Mouse (Mus musculus) adrenal gland, postnatal 36 days (tissue): ENCODE results near the gene Tmem119. TPM values are rescaled to one million over a fixed set of nuclear protein-coding genes. Genes with fewer than 3 reads are reported as not detected.

Experiments used
- DNase-seq, 2 experiments: peaks; one replicate each; pipeline ENCODE4 v3.0.0; 2021; ENCODE audit warnings: mixed read lengths in 1 of 2
- long read RNA-seq, 2 experiments: library from polyadenylated mRNA; stranded (forward); transcript quantifications; one replicate each; pipeline ENCODE4 v2.0.0; 2021; ENCODE audit warnings: borderline sequencing depth in 2 of 2
- total RNA-seq, 2 experiments: library from RNA; stranded (reverse); gene quantifications; 2 replicates each; pipeline ENCODE4 v1.2.3; 2021

Gene Tmem119
- 10 to 100 TPM in 1 of 2 experiments, 1 to 10 TPM in 1; 9.3 to 14.1 TPM for total RNA-seq
- long read RNA-seq, experiment 1, transcript Tmem119-201 (2 exons, 2,242 nt), result major isoform, 11 of 15 reads
- long read RNA-seq, experiment 1, partial matches to known transcripts, result 0 of 15 reads
- long read RNA-seq, experiment 1, other reads (novel, unspliced or antisense), result 4 of 15 reads
- long read RNA-seq, experiment 2, partial matches to known transcripts, result 0 of 5 reads
- long read RNA-seq, experiment 2, other reads (novel, unspliced or antisense), result 1 of 5 reads

DNA sequence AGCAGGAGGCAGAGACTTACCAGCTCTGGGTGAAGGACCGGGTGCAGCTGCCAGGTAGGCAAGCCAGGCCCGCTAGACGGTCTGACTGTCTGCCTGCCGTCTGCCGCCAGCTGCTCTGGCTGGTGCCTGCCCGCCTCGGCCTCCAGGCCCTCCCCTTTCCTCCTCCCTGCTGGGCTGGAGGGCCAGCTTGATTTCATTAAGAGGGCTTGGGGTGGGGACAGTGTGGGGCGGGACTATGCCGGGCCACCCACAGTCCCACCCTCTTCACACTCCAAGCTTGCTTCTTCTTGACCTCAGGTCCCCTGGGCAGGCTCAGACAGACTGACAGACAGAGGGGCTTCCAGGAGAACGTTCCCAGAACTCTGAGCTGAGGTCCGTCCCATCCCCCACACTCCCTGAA lies at the start of gene Tmem119:
Gene Tmem119 (minus strand): TSS at position 237 of the 400 bp plus-strand sequence.
- DNase-seq, result peak; percentile 54 to 68

DNA sequence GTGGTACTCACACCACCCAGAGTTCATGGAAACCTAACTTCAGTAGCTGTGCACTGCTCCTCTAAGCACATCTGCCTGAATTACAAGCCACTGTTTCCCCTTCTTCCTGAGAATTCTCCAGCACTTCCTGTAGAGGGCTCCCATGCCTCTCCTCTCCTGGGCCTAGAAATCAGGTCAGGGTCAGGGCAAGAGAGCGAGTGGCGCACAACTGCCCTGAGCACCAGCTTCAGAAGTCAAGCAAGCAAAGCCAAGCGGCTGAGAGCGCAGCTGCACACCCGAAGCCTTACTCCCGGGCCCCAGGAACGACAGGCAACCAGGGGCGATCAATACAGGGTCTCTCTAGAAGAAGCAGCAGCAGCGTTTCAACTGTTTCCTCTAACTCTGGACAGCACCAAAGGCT lies 47.3 kb upstream of the Tmem119 start:
- peak; percentile 66 to 75 for DNase-seq

DNA sequence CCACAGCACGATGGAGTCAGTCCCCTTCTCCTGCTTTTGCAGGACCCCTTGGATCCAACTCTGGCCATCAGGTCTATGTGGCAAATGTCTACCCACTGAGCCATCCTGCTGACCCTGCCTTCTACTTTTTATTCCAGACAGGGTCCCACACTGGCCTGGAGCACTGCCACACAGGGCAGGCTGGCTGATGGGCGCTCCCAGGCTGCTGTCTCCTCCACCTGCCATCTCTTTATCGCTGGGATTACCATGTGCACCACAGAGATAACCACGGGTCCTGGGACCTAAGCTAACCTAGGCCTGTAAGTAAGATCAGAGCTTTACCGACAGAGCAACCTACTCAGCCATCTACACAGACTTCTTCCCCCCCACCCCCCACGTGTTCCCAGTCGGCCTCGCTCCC lies 46.3 kb upstream of the Tmem119 start:
- DNase-seq, result no peak

DNA sequence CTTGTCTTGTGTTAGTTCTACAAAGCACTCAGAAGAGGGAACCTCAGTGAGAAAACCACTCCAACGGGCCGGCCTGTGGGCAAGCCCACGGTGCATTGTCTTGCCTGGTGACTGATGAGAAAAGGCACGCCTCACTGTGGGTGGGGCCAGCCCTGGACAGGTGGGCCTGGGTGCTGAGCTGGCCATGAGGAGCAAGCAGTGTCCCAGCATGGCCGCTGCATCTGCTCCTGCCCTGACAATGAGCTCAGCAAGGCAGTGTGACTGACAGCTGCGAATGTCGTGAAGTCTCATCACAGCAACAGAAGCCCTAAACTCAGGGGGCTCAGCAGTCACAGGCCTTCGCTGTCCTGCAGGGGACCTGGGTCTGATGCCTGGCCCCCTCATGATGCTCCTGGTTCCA lies 45.3 kb upstream of the Tmem119 start:
- no peak for DNase-seq

DNA sequence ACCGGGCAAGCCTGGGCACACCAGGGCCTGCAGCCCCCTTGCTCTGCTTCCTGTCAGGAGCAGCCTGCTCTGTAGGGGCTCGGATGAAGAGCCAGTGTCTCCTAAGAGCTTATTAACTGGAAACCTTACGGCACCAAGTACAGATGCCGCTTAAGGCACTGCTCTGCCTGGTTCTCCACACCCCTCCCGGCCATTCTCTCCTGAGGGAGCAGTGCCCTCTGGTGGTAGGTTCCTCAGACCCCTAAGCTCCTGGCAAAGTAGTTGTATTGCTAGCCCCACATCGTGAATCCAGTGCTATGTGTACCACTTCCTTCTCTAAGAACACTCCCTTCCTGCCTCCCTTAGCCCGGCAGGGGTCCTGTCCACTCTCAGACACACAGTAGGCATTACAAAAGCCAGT lies 44.4 kb upstream of the Tmem119 start:
- peak; percentile 72 to 77 for DNase-seq

DNA sequence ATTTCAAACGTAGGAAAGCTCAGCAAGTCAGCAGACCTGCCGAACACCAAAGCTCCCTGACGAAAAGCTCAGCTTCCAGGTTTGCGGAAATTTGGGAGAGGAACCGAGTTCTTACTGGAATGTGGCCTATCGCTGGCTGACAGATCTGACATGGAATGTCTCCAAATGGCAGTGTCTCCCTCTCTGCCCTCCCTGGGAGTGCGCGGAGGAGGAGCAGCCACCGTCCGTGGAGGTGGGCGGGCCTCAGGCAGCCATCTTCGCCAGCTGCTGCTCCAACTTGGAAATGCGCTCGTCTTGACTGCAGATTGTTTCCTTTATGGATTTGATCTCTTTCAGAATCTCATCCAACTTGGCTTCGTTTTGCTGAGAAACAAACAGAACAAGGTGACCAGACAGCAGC lies 43.8 kb upstream of the Tmem119 start:
- no peak for DNase-seq

DNA sequence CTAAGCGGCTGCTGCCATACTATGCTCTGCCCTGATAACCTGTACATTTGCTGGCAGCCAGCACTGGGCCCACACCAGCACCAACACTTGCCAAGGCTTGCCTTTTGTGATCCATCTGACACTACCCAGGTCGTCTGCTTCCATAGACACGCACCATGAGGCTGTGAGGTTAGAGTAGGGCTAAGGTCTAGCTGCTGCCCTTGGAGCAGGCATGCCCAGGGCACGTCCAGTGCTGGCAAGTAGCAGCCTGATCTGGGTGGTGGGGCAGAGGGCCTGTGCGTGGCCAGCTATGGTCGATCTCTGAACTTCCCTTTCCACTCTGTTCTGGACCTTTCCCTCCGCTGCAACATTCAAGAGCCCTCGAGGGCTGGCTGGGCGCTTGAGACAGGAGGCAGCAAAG lies 42.6 kb upstream of the Tmem119 start:
- DNase-seq, result no peak

DNA sequence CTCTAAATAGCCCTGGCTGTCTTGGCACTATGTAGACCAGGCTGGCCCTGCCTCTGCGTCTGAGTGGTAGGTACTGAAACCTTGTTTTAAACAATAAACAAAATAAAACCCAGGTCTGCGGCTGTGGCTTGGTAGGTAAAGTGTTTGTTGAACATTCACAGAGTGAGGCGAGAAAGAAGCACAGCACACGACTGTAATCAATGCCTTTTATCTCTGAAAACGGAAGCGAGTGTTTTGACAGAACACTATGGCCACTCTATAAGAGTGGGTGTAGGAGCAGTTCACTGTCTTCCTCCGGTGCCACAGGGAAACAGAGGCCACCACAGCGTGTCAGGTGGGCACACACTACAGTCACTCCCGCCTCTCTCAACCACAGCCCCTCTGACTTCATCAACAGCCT lies 41.9 kb upstream of the Tmem119 start:
- DNase-seq, result no peak

DNA sequence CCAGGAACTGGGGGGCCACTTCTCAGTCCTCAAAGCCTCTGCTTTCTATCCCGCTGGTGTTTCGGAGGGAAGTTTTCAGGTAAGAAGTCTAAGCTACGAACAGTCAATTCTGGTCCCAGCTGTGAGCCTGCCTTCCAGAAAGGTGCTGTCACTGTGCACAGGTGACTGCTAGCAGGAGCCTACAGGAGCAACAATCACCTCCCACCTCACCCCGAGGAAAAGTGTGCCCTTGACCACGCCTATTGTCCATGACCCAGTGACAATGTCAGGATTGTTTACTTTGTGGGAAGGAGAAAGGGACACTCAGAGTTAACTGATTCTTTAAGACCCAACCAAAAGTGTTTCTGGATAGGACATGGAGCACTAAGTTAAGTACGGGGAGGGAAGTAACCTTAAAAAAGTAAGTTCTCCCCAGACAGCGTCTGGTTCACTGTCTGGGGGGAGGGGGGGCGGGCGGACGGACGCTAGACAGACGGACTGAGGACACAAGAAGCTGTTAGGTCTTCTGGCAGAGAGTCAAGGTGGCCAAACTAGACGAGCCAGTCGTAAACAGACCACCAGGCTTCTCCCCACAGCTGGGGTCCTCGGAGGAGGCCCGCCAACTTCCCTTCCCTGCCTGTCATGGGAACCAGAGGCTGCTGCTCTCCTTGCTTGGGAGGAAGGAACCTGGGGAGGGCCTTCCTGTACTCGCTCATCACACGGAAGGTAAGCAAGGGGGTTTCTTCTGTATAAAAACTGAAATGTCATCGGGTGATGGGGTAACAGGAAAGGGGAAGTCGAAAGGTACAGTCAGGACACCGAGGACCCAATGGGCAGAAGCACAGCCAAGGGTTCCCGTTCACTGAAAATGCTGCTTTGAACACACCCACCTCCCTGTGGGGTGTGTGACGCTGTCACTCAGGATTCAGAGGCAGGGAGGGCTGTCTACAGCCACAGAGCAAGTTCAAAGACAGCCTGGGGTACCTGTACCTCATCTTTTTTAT lies 41.2 kb upstream of the Tmem119 start:
- DNase-seq, result no peak

DNA sequence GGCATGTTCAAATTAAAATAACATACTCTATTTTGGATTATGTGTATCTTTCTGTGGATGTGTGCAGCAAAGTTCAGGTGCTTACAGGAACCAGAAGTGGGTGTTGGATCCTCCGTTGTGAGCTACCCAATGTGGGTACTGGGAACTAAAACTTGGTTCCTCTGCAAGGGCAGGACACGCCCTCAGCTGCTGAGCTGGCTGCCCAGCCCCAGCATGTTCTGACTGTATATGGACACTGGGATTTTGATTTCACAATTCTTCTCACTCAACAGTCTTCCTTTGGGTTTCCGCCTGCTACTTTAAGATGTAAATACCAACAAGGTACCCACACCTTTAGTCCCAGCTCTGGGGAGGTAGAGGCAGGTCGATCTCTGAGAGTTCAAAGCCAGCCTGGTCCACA lies 40.1 kb upstream of the Tmem119 start:
- no peak for DNase-seq

DNA sequence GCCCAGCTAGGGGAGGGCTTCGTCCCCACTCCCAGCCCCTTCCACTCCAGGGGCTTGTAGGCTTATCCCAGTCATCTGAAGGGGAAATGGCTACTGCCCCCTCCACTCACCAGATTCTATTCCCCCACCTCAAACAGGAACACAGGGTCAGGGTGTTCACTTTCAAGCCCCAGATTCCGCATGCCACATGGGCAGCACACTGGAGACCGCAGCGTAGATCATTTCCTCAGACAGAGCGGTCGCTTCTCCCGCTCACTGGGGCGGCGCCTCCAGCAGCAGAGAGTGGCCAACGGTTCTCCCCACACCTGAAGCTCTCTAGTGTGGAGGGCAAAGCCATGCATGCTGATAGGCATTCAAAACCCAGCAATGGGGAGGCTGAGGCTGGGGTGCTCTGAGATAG lies 36.6 kb upstream of the Tmem119 start:
- DNase-seq, result no peak

DNA sequence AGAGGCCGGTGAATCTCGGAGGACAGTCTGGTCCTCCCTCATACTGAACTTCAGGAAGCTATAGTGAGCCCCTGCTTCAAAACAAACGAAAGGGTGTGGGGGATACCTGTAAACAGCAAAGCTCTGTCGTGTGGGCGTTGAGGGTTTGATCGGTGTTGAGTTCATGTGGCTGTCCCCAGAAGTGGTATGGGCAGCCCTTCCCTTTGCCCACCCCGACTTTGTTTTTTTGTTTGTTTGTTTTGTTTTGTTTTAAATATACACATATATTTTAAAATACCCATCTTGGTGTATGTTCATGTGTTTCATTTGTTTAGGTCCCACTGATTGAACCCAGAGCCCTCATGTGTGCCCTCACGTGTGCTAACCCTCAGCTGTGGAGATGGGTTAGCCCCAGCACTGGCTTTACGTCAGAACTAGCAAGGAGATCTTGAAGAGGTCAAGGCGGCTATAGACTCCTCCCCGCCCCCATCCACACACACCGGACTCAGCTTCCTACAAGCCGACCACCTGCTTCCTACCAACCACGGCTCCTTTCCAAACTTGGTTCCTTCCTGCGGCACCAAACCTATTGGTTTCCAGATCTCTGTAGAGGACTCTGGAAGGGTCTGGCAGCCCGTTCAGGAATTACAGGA lies 33.1 kb upstream of the Tmem119 start:
- no peak for DNase-seq

DNA sequence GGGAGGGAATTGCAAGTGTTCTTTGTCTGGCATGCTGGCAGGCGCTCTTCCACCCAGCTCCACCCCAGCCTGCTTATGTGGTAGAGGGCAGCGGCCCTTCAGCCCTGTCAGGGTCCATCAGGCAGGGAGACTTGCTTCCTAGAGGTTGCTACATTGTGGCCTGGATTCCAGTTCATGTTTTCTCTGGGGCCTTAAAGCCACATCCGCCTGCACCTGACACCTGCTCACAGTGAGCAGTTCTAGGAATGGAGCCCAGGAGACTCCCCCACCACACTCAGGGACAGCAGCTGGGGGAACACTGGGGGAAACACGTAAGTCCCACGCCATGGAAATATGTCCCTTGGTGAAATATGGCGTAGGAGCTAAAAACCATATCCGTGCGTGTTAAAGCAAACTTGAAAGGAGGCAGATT lies 32.2 kb upstream of the Tmem119 start, which contains the start of gene Selplg:
Gene Selplg (minus strand): TSS at position 155 of the 412 bp plus-strand sequence.
- no peak for DNase-seq

DNA sequence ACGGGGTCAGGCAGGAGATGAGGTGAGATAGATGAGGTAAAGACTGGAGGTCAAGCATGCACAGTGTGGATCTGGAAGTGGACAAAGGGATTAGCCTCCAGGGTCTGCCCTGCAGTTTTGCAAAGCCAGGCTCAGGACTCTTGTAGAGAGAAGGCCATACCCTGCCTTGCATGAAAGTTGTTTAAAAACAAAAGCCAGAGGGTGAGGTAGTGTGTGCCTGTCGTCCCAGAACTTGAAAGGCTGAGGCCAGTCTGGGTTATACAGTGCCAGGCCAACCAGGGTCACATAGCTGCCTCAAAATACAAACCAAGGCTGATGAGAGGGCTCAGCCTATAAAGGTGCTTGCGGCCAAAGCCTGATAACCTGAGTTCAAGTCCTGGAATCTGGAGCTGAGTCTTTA lies 31.4 kb upstream of the Tmem119 start:
- no peak for DNase-seq

DNA sequence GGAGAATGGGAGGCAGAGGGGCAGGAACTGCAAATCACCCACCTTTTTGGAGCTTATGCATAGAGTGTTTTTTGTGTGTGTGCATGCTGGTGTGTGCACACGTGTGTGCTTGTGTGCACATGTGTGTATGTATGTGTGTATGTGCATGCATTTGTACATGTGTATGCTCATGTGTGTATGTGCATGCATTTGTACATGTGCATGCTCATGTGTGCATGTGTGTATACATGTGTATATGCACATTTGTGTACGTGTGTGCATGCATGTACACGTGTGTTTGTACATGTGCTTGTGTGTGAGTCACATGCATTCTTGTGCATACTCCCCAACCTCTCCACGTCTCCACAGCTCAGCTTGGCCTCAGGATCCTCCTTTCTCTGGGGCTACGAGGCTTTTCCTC lies 30.5 kb upstream of the Tmem119 start:
- no peak for DNase-seq

DNA sequence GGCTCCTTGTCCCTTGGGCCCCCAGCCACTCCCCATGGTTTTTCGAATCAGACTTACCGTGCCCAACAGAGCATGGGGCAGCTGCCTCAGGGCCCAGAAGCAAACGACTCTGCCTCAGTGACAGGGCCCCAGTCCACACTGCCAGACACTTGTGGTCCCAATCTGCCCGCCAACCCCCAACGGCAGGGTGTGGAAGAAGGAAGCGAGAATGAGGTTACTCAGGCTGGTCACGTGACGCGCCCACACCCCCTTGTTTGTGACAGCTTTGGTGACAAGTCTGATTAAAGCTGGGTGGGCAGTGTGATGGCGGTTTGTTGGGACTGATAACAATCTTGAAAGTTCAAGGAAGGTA lies 30.0 kb upstream of the Tmem119 start:
- DNase-seq, result peak; percentile 24 to 44

DNA sequence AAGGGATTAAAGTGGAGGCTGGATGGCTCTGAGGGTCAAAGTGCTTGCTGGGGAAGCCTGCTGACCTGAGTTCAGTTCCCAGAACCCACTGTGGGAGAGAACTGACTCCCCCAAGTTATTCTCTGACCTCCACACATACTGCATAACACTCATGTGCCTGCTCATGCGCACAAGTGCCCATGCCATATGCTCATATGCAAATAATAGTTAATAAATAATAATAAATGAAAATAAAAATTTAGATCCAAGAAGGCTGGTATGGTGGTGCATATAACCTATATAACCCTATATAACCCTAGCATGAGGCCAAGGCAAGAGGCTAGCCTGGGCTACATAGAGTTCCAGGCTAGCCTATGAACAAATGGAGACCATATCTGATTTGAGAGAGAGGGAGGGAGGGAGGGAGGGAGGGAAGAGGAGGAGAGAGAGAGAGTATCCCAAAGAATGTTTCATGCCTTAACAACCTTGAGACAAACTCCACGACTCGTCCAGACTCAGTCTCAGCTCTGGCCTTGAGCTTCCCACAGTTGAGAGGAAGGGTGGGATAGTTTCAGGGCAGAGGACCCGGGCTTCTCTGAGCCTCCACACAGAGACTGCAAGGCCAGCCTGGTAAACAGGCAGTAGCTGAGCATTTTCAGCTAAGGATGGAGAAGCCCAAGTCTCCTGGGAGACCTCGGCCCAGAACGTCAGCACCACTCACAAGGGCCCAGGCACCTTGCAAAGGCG lies 29.4 kb upstream of the Tmem119 start:
- no peak for DNase-seq

DNA sequence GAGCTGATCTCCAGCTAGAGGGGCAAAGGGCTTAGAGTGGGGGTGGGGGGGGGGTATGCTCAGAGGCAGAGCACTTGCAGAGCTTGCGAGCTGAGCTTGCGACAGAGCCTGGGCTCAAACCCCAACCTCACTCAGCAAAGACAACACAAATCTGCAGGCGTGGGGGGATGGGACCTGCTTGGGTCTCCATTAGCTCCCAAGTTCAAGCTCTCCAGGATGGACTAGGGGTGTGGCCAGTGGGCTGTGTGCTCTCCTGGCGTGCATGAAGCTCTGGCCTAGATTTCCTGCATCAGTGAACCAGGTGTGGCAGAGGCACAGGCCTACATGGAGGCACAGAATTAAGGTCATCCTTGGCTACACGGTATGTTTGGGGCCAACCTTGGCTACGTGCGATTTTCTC lies 28.2 kb upstream of the Tmem119 start:
- no peak for DNase-seq

DNA sequence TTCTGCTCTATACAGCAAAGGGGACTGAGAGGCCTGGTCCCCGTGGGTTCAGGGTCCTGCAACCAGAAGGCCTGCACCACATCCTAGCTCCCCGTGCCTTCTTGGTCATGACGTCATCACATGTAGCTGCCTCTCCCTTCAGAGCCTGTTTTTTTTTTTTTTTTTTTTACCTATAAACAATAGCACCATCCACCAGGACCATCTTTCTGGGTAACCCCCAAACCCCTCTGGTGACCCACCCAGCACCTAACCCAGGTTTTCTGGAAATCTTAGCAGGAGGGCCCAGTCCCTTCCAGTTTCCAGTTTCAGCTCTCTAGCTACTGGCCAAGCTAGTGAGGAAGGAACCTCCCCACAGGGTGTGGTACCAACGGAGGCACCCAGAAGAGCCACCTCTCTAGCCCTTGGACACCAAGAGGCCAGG lies 27.7 kb upstream of the Tmem119 start:
- no peak for DNase-seq

DNA sequence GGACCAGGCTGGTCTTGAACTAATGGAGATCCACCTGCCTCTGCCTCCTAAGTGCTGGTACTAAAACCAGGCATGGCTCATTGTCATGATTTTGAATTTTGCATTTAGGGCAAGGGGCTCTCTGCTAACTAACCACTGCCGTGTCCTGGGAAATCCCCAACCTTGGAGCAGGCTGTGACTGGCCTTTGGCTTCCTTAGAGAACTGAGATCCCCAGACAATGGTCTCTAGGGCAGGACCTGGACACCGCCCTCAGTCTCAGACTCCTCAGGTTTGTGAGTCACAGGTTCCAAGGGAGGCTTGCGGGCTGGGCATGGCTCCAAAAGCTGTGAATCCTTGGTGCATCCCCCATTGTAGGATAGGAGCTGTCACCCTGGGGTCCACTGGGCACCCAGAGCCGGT lies 26.3 kb upstream of the Tmem119 start:
- no peak for DNase-seq

DNA sequence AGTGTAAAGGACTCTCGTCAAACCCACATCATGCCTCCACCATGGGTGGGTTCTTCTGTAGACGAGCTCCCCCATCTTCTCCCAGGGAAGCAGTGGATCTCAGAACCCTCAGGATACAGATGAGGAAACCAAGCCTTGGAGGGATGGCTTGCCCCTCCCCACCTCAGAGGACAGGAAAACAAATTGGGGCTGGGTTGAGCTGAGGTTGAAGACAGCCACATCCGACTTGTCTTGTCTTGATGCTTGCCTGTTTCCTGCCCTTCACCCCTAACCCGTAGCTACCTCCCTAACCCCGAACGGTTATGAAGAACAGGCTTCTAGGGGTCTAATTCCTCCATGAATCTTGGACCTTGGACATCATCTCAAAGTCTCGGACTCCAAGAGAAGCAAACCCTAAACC lies 25.2 kb upstream of the Tmem119 start:
- DNase-seq, result no peak

DNA sequence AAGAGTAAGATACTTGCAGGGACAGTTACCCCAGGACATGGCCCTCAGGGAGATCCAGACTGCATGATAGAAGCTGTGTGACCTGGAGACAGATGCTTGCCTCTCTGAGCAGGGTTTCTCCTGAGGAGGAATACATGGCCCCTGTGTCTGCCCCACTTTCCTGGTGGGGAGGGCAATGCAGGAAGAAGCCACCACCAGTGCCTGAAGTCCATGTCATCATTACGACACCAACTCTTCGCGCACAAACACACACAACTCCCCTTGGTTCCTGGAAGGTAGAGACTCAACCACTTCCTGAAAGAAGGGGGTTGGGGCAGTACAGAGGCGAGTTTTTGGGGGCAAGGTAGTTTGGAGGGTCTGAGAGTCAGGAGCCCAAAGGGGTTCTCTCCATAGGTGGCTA lies 23.9 kb upstream of the Tmem119 start:
- DNase-seq, result no peak
